Mouse (Mus musculus) forebrain, embryonic 10.5 days (tissue): ENCODE data around the gene Ppp1r13l. TPM values are rescaled to one million over a fixed set of nuclear protein-coding genes. Genes with fewer than 3 reads are reported as not detected.

ENCODE experiments used
- DNase-seq: peaks from one replicate; pipeline ENCODE4 v3.0.0-alpha.2; 2017; ENCODE audit warnings: low spot score; ENCODE audit errors: extremely low spot score
- H3K27ac ChIP-seq: fragments of 300-500 bp; sonication (generic); 2 replicates; pipeline ENCODE4 v1.5.1; 2016; ENCODE audit warnings: mild to moderate bottlenecking
- H3K27me3 ChIP-seq: fragments of 300-500 bp; sonication (generic); 2 replicates; pipeline ENCODE4 v1.6.1; 2016; ENCODE audit warnings: mild to moderate bottlenecking; ENCODE audit not compliant: poor library complexity, severe bottlenecking
- H3K36me3 ChIP-seq: fragments of 300-500 bp; sonication (generic); replicated peaks from 2 replicates; pipeline ENCODE4 v1.6.1; 2016; ENCODE audit warnings: mild to moderate bottlenecking, moderate library complexity
- H3K4me1 ChIP-seq: fragments of 300-500 bp; sonication (generic); 2 replicates; pipeline ENCODE4 v1.6.1; 2016
- H3K4me3 ChIP-seq: fragments of 300-500 bp; sonication (generic); 2 replicates; pipeline ENCODE4 v1.5.1; 2016; ENCODE audit warnings: mild to moderate bottlenecking, moderate library complexity
- H3K9me3 ChIP-seq: fragments of 300-500 bp; sonication (generic); 2 replicates; pipeline ENCODE4 v1.6.1; 2016; ENCODE audit warnings: mild to moderate bottlenecking, moderate library complexity
- WGBS: fragments of 180-500 bp; shearing (Covaris S2); methylation state at CpG from one replicate; pipeline ENCODE4 v1.1.7; 2016; 5-methylcytosine and 5-hydroxymethylcytosine counted together
- polyA plus RNA-seq: library from polyadenylated mRNA; unstranded; fragments of >200 nt; fragmentation: Nextera tagmentation; extraction: Ambion mirVana; gene quantifications from 2 replicates; pipeline ENCODE4 v1.2.1, GENCODE M21; 2016

Gene Ppp1r13l
- polyA plus RNA-seq, 1 experiment from 2014 or later = 5.4 TPM

DNA sequence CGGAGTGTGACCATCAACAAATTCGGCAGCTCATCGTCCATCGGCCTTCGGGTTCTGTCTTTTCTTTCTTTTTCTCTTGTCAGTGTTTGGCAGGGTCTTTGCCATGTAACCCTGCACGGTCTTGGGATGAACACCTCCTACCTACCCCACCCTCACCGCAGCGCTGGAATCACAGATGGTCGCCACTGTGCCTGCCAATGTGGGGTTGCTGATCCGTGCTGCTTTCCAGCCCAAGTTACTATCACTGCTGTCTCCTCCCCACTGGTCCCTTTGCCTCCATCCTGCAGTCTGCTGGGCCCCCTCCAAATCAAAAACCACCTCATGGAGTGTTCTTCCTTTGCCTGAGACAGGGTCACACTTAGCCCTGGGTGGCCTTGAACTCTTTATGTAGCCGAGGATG, 35.3 kb upstream of the Ppp1r13l start:
- H3K27ac ChIP-seq = no peak overlapping the region
- H3K36me3 ChIP-seq = no peaks in the 10 kb centered on the region
- H3K9me3 ChIP-seq = no peaks in the 10 kb centered on the region
- WGBS = 86% methylated on average over 11 of the region's 11 CpGs
- H3K27me3 ChIP-seq = peaks cover 11% of the 10 kb centered on the region
- H3K4me3 ChIP-seq = no peak overlapping the region
- DNase-seq = no peak
- peaks cover 47% of the 10 kb centered on the region for H3K4me1 ChIP-seq

DNA sequence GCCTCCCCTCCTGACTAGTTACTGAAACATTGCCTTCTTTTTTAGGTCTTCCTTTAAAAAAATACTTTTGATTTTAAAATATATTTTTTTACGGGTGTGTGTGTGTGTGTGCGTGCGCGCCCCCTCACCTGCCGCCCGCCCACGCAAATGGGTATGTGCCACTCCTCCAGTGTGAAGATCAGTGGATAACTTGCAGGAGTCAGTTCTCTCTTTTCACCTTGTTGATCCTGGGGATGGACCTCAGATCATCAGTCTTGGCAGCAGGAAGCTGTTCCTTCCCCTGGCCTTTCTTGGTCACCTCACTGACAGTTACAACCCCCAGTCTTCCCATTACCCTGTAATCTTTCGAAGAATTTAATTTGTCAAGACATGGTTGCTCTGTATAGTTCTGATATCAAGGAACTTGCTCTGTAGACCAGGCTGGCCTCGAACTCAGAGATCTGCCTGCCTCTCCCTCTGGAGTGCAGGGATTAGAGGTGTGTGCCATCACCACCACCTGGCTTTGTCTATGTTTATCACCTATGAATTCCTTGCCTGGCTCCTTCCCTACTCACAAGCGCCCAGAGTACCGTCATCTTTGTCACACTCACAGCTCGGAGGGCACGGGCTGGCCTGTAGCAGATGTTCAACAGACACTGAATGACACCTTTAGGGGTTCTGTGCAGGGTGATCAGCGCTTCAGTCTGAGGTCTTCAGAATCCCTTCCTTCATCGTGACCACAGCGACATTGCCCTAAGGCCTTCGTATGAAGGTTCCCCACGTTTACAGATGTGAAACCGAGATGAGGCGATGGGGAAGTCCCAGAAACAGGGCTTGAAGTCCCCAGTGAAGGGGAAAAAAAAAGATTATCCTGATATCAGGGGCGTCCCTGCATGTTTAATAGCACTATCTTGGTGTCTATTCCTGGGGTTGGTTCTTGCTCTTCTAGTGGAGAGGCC, 34.0 kb upstream of the Ppp1r13l start:
- H3K4me1 ChIP-seq = peaks cover 34% of the 10 kb centered on the region
- no peak for DNase-seq
- 73% methylated on average over 21 of the region's 21 CpGs for WGBS
- peak overlapping the region; percentile 82 for H3K27ac ChIP-seq
- H3K36me3 ChIP-seq = no peaks in the 10 kb centered on the region
- peak overlapping the region; percentile 57; the same call in 1 of the 2 replicates for H3K4me3 ChIP-seq
- 0 out of 2 replicates have a peak, but pooled peaks cover 8% of the 10 kb centered on the region for H3K27me3 ChIP-seq
- H3K9me3 ChIP-seq = no peaks in the 10 kb centered on the region

DNA sequence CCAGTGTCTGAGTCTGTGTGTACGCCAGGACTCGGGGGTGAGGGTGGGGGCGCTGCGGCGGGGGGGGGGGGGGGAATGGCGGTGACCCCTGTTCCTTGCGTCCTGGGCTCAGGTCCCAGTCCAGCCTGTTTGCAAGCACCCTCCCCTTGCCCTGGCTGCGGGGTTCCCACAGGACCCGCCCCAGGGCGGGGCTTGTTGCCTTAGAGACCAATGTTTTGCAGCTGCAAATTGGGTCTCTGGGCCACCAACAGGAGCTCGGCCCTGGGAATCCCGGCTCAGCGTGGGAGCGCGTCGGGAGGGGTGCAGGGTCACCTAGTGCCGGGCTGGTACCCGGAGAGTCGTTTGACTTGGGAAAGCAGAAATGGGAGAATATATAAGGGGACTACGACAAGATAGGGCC, 33.2 kb upstream of the Ppp1r13l start:
- Histone ChIP-seq H3K4me1 (peaks cover 30% of the 10 kb centered on the region), H3K27me3 (peaks cover 12% of the 10 kb centered on the region), H3K27ac (peak overlapping the region; percentile 82), H3K4me3 (peak overlapping the region; percentile 57), H3K9me3 (no peaks in the 10 kb centered on the region), H3K36me3 (no peaks in the 10 kb centered on the region)
- DNase-seq = peak; percentile 92
- 1% methylated on average over 20 of the region's 20 CpGs for WGBS

DNA sequence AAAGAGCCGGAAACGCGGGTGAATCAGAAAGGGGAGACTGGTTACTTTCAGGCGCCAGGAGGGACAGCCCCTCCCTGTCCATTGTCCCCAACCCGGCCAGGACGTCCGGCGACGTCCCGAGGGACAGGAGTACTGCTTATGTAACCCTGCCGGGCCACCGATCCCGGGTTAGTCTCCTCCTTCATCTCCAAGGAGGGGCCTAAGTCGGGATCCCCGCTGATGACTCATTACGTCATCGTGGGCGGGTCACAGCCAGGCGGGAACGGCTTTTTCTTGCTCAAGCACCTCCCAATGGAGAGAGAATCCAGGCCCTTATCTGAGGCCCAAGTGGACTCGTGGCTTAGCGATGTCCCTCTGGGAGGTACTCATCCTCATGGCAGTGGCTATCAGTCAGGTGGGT, 32.4 kb upstream of the Ppp1r13l start:
- Histone ChIP-seq H3K4me1 (peaks cover 26% of the 10 kb centered on the region), H3K4me3 (peak overlapping the region; percentile 57), H3K36me3 (no peaks in the 10 kb centered on the region), H3K27me3 (peaks cover 19% of the 10 kb centered on the region), H3K27ac (peak overlapping the region; percentile 82), H3K9me3 (no peaks in the 10 kb centered on the region)
- peak; percentile 88 for DNase-seq
- 0% methylated on average over 22 of the region's 22 CpGs for WGBS

DNA sequence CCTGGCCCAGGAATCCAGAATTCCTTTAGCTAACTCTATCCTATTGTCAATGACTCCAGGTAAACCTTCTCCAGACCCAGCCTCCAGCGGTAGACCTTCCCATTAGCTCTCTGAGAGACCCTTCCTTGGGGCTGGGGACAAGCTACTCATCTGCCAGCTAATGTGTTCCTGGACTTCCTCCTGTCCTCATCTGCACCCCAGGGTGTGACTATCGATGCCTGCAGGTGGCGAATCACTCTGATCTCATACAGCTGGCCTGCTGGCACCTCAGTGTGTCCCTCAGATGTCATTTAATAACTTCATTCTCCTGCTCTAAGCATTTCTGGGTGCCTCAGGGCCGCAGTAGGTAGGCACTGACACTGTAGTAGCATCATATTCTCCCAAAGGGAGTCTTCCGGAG, 31.8 kb upstream of the Ppp1r13l start:
- no peaks in the 10 kb centered on the region for H3K36me3 ChIP-seq
- peaks cover 2% of the 10 kb centered on the region; the same call in 1 of the 2 replicates for H3K9me3 ChIP-seq
- H3K27ac ChIP-seq = peak overlapping the region; percentile 82
- H3K4me1 ChIP-seq = peaks cover 30% of the 10 kb centered on the region
- WGBS = 81% methylated on average over 5 of the region's 5 CpGs
- H3K4me3 ChIP-seq = peak overlapping the region; percentile 57; the same call in 1 of the 2 replicates
- no peak for DNase-seq
- peaks cover 21% of the 10 kb centered on the region for H3K27me3 ChIP-seq

DNA sequence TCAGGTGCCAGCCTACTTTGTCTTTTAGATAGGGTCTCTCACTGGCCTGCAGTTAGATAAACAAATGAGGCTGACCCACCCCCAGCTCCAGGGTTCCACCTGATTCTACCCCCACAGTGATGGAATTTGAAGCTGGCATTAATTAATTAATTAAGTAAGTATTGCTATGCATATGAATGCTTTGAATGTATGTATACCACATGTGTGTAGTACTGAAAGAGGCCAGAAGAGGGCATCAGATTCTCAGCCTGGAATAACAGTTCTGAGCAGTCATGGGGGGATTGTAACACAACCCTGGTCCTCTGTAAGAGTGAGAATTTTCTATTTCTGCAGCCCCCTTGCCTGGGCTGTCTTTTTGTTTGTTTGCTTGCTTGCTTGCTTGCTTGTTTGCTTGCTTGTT, 31.1 kb upstream of the Ppp1r13l start:
- DNase-seq = no peak
- no peaks in the 10 kb centered on the region for H3K36me3 ChIP-seq
- H3K9me3 ChIP-seq = peaks cover 3% of the 10 kb centered on the region; the same call in 1 of the 2 replicates
- no peak overlapping the region for H3K27ac ChIP-seq
- peaks cover 18% of the 10 kb centered on the region for H3K27me3 ChIP-seq
- H3K4me3 ChIP-seq = no peak overlapping the region
- H3K4me1 ChIP-seq = peaks cover 36% of the 10 kb centered on the region

DNA sequence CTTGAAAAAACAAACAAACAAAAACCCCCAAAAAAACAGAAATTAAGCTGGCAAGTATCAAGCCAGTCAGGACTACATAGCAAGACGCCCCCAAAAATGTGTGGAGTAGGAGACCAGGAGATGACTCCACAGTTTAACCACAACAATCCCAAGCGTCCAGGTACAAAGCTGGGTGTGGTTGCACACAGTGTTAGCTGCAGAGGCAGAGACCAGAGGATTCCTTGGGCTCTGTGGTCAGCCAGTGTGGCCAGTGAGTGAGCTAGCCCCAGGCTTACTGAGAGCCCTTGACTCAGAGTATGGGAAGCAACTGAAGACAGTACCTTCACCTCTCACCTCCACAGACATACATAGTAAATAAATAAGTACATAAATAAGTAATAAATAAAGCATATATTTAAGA, 27.6 kb upstream of the Ppp1r13l start:
- Histone ChIP-seq H3K27ac (no peak overlapping the region), H3K4me3 (peak overlapping the region; percentile 10; the same call in 1 of the 2 replicates), H3K27me3 (peaks cover 32% of the 10 kb centered on the region), H3K9me3 (peaks cover 3% of the 10 kb centered on the region; the same call in 1 of the 2 replicates), H3K36me3 (no peaks in the 10 kb centered on the region), H3K4me1 (peaks cover 33% of the 10 kb centered on the region)
- WGBS = 69% methylated on average over 2 of the region's 2 CpGs
- no peak for DNase-seq

DNA sequence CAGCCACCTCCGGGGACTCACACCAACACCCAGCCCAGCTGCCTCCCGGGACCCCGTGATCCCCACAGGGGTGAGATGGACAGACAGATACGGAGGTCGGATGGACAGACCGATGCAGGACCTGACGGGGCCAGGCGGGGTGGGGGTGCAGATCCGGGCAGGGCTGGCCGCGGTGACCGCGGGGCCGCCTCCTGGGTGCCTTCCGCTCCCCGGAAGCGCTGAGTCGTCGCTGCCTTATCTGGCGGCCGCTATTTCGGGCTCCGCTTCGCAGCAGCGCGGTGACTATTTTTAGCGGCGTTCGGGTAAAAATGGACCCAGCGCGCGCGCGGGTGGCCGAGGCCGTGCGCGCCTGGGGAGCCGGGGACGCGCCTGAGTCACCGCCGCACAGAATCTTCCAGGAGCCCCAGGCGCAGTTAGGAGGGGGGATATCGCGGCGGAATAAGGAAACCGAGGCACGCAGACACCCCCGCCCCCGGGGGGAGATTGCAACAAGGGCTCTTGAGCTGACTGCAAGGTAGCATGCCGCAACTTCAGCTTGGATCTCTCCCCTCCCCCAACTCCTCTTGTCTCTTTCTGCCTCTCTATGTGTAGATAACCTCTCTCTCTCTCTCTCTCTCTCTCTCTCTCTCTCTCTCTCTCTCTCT, 26.7 kb upstream of the Ppp1r13l start:
- peak overlapping the region; percentile 77 for H3K4me3 ChIP-seq
- H3K9me3 ChIP-seq = peaks cover 3% of the 10 kb centered on the region; the same call in 1 of the 2 replicates
- peaks cover 23% of the 10 kb centered on the region for H3K4me1 ChIP-seq
- peak overlapping the region; percentile 90 for H3K27ac ChIP-seq
- no peaks in the 10 kb centered on the region for H3K36me3 ChIP-seq
- H3K27me3 ChIP-seq = peaks cover 37% of the 10 kb centered on the region
- peak; percentile 39 for DNase-seq
- under 1% methylated on average over 52 of the region's 52 CpGs for WGBS

DNA sequence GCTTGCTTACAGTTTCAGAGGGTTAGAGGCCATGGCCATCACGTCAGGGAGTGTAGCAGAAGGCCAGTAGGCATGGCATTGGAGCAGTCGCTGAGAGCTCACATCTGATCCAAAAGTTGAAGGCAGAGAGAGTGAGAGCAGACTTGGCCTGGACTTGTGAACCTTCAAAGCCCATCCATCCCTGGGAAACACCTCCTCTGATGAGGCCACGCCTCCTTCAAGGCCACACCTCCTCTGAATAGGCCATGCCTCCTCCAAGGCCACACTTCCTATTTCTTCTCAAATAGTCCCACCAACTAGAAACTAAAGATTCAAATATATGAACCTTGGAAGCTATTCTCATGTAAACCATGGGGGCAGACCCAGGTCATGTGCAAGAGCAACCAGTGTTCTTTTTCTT, 24.0 kb upstream of the Ppp1r13l start:
- Histone ChIP-seq H3K27me3 (peaks cover 42% of the 10 kb centered on the region), H3K27ac (no peak overlapping the region), H3K9me3 (peaks cover 3% of the 10 kb centered on the region; the same call in 1 of the 2 replicates), H3K36me3 (no peaks in the 10 kb centered on the region), H3K4me3 (no peak overlapping the region), H3K4me1 (peaks cover 21% of the 10 kb centered on the region)
- no peak for DNase-seq
- 43% methylated on average over 3 of the region's 3 CpGs for WGBS

DNA sequence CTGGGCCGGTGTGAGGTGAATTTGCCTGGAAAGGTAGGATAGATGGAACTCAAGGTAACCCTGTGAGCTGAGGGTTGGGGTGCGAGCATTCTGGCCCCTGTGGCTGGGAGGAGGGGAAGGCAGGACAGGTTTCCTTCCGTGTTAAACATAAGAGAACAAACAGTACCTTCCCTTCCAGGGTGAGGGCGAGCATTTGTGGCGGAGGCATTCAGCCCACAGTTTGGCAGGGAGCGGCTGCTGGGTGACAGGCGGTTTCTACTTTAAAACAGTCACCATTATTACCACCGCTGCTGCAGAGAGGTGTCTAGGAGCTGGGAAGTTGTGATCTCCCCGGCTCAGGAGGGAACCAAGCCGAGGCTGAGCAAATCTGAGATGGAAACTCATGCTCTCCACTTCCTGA, 22.4 kb upstream of the Ppp1r13l start:
- Histone ChIP-seq H3K4me1 (peaks cover 32% of the 10 kb centered on the region), H3K9me3 (peaks cover 3% of the 10 kb centered on the region; the same call in 1 of the 2 replicates), H3K27ac (no peak overlapping the region), H3K27me3 (peaks cover 47% of the 10 kb centered on the region), H3K4me3 (no peak overlapping the region), H3K36me3 (no peaks in the 10 kb centered on the region)
- WGBS = 64% methylated on average over 10 of the region's 10 CpGs
- no peak for DNase-seq

DNA sequence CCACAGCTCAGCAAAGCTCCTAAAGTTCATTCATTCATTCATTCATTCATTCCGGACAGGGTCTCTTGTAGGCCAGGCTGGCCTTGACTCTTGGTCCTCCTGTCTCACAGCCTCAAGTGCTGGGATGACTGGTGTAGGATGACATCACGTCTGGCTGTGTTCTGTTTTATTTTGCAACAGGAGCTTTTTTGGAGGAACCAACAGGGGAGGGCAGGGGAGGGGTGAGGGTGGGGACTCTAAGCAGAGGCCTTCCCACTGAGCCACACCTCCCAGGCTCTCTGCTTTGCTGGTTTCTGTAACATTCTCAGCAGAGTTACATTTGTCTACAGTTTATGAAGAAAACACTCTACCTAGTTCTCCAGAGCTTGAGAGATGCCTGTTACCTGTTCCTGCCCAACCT, 21.5 kb upstream of the Ppp1r13l start:
- Histone ChIP-seq H3K4me1 (peaks cover 33% of the 10 kb centered on the region), H3K27ac (no peak overlapping the region), H3K36me3 (no peaks in the 10 kb centered on the region), H3K4me3 (no peak overlapping the region), H3K27me3 (peaks cover 42% of the 10 kb centered on the region), H3K9me3 (no peaks in the 10 kb centered on the region)
- 59% methylated on average over 2 of the region's 2 CpGs for WGBS
- no peak for DNase-seq

DNA sequence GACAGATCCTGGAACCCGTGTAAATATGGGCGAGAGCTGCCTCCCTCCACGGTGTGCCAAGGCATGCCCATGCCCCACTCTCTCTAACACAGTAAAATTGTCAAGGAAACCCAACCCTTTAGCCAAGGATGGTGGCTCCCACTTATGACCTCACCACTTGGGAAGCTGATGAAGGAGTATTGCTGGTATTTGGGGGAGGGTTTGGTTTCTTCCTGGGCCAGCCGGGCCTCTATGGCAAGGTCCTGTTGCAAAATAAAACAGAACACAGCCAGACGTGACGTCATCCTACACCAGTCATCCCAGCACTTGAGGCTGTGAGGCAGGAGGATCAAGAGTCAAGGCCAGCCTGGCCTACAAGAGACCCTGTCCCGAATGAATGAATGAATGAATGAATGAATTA, 21.0 kb upstream of the Ppp1r13l start:
- H3K4me3 ChIP-seq = no peak overlapping the region
- H3K36me3 ChIP-seq = no peaks in the 10 kb centered on the region
- DNase-seq = no peak
- H3K27me3 ChIP-seq = peaks cover 39% of the 10 kb centered on the region
- H3K9me3 ChIP-seq = no peaks in the 10 kb centered on the region
- H3K4me1 ChIP-seq = peaks cover 32% of the 10 kb centered on the region
- no peak overlapping the region for H3K27ac ChIP-seq
- WGBS = 79% methylated on average over 7 of the region's 7 CpGs

DNA sequence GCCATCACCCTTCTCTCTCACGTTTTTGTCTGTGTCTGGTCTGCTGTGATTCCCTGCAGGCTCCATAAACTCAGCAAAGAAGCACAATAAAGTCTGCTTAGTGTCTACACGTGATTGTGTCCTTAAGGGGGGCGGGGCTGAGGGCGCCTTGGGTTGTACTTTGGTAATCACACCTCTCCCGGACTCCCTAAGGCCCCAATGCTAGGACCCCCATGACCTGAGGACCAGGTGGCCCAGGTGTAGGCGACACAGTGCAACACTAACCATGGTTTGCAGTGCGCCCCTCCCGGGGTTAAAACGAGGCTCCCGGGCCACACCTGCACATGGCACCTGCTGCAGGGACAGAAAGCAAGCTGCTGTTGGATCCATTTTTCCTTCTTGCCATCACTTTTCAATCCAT, 18.3 kb upstream of the Ppp1r13l start:
- peaks cover 31% of the 10 kb centered on the region for H3K27me3 ChIP-seq
- H3K4me1 ChIP-seq = peaks cover 44% of the 10 kb centered on the region
- WGBS = 18% methylated on average over 10 of the region's 10 CpGs
- no peak for DNase-seq
- H3K9me3 ChIP-seq = no peaks in the 10 kb centered on the region
- H3K36me3 ChIP-seq = no peaks in the 10 kb centered on the region
- H3K4me3 ChIP-seq = peak overlapping the region; percentile 64
- H3K27ac ChIP-seq = peak overlapping the region; percentile 71; the same call in 1 of the 2 replicates
